Mouse (Mus musculus) liver, adult 2 months (tissue): ENCODE measurements around the gene Rps6ka2.

Source experiments
- CTCF ChIP-seq: fragments of 200-500 bp; IDR thresholded peaks from 2 replicates; pipeline ENCODE4 v1.5.1; 2011; ENCODE audit warnings: low read depth, low read length, control low read depth
- POLR2A ChIP-seq: fragments of 200-500 bp; IDR thresholded peaks from 2 replicates; pipeline ENCODE4 v1.6.1; 2011; ENCODE audit warnings: low read length, control low read depth; ENCODE audit not compliant: insufficient read depth; ENCODE audit errors: extremely low read depth

GRCm38 (mm10) chr17:7260360-7260759 is 90.4 kb downstream of the Rps6ka2 start:
- TF ChIP-seq POLR2A (no peak), CTCF (no peak)
